Mouse (Mus musculus) right cerebral cortex, postnatal 4 days (tissue): Measurements from ENCODE around the gene Vipas39.

Experiments used
- DNase-seq: peaks from one replicate; pipeline ENCODE4 v3.0.0-alpha.2; 2022

Vipas39 gene

GRCm38 (mm10) chr12:87195069-87195468 lies 71.0 kb downstream of the Vipas39 start:
- DNase-seq, result no peak

- DNase-seq, result no peak
Observed at GRCm38 (mm10) chr12:87193008-87193407, 73.0 kb downstream of the Vipas39 start.
